Mouse (Mus musculus): ENCODE measurements around the gene Armc10.

- TF ChIP-seq POLR2A (IDR thresholded peaks at IDR 0.05; ENCODE audit: borderline replicate concordance, extremely low read depth, low read depth, low read length) (no peak), CTCF (IDR thresholded peaks at IDR 0.05; ENCODE audit: insufficient read depth, low read length) (no peak)
These were observed 57.4 kb downstream of the Armc10 start for GRCm38 (mm10) chr5:21702873-21703475.
